Mouse (Mus musculus): Measurements from ENCODE around the gene Tbc1d13. TPM values are rescaled to one million over a fixed set of nuclear protein-coding genes. Genes with fewer than 3 reads are reported as not detected.

Gene Tbc1d13
- 9.7 and 10.9 TPM in 2 replicates for polyA plus RNA-seq (2015; fragmentation: Nextera tagmentation; extraction: Ambion mirVana)

DNA sequence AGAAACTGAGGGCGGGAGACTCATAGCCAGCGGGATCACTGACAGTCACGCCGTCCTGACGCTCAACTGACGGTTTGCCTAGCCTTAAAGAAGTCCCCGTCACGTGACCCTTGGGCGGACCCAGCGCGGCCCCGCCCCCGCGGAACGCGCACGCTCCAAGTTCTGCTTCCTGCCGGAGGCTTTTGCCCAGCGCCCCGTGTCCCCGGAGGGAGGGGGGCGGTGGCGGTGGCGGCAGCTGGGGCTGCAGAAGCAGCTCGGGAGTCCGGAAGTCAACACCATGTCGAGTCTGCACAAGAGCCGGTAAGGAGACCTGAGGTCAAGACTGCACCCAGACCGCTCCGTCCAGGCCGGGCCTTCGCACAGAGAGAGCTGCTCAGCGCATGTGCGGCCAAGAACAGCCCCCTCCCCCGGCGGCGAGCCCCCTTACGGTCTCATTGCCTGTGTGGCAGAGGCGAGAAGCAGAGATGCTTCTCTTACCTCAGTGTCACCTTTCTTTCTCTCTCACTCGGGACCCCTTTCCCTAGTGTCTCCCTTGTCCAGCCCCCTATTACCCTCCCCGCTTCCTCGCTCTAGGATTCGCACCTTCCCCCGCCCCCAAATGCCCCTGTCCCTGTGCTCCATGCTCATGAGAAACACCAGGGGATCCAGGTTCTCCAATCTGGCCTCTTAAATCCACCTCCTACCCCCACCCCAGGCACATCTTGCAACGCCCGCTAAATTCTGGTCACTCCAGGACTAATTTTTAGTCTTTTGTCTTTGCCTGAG lies at the start of gene Tbc1d13:
Gene Tbc1d13, plus strand, starts transcription at position 134 of the 765 bp plus-strand sequence.
- H3K27ac ChIP-seq (replicated peaks) = peak within 1 kb of the TSS; percentile 78
- H3K9me3 ChIP-seq = no peaks in the 10 kb centered on the region
- H3K36me3 ChIP-seq = peaks cover 16% of the 10 kb centered on the region
- H3K4me1 ChIP-seq = peaks cover 21% of the 10 kb centered on the region
- peak within 1 kb of the TSS; percentile 80 for H3K4me2 ChIP-seq (replicated peaks)
- peak within 1 kb of the TSS; percentile 82 for H3K9ac ChIP-seq (replicated peaks)
- peak; percentile 94 for ATAC-seq (replicated peaks)
- H3K27me3 ChIP-seq = no peaks in the 10 kb centered on the region
- under 1% methylated on average over 46 of the region's 46 CpGs for WGBS
- peak within 1 kb of the TSS; percentile 94 for H3K4me3 ChIP-seq

DNA sequence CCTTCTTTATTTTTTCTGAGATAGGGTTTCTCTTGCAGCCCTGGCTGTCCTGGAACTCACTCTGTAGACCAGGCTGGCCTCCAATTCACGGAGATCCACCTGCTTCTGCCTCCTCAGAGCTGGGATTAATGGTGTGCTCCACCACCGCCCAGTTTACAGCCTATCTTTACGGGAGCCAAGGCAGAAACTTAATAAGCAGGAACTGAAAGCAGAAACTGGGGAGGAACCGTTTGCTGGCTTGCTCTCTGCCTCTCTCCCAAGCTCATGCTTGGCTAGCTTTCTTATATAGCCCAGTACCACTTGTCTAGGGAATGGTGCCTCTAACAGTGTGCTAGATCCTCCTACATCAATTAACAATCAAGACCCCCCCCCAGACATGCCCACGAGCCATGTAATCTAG lies 49.4 kb upstream of the Tbc1d13 start:
- 56% methylated on average over 5 of the region's 5 CpGs for WGBS
- Histone ChIP-seq H3K9me3 (no peaks in the 10 kb centered on the region), H3K27me3 (no peaks in the 10 kb centered on the region), H3K27ac (replicated peaks) (no peak overlapping the region), H3K36me3 (no peaks in the 10 kb centered on the region), H3K4me1 (0 out of 2 replicates have a peak, but pooled peaks cover 4% of the 10 kb centered on the region), H3K9ac (replicated peaks) (no peak overlapping the region), H3K4me2 (replicated peaks) (peak overlapping the region; percentile 30), H3K4me3 (no peak overlapping the region)
- no peak for ATAC-seq (replicated peaks)

GRCm38 (mm10) chr2:30084632-30085031 lies 48.9 kb upstream of the Tbc1d13 start:
- peak; percentile 60; the same call in 1 of the 2 replicates for ATAC-seq (replicated peaks)
- 12% methylated on average over 12 of the region's 12 CpGs for WGBS
- Histone ChIP-seq H3K9ac (replicated peaks) (no peak overlapping the region), H3K9me3 (no peaks in the 10 kb centered on the region), H3K36me3 (no peaks in the 10 kb centered on the region), H3K4me1 (0 out of 2 replicates have a peak, but pooled peaks cover 4% of the 10 kb centered on the region), H3K4me3 (0 out of 2 replicates have a peak overlapping the region, but pooled peaks have one; percentile 13), H3K4me2 (replicated peaks) (peak overlapping the region; percentile 30), H3K27me3 (no peaks in the 10 kb centered on the region), H3K27ac (replicated peaks) (no peak overlapping the region)

- H3K36me3 ChIP-seq = peaks cover 5% of the 10 kb centered on the region; the same call in 1 of the 2 replicates
- H3K4me3 ChIP-seq = no peak overlapping the region
- no peak overlapping the region for H3K27ac ChIP-seq (replicated peaks)
- no peak overlapping the region for H3K9ac ChIP-seq (replicated peaks)
- 91% methylated on average over 4 of the region's 4 CpGs for WGBS
- no peaks in the 10 kb centered on the region for H3K9me3 ChIP-seq
- ATAC-seq (replicated peaks) = no peak
- no peaks in the 10 kb centered on the region for H3K27me3 ChIP-seq
- no peak overlapping the region for H3K4me2 ChIP-seq (replicated peaks)
- 0 out of 2 replicates have a peak, but pooled peaks cover 4% of the 10 kb centered on the region for H3K4me1 ChIP-seq
Observed at GRCm38 (mm10) chr2:30087310-30087709, 46.2 kb upstream of the Tbc1d13 start.

DNA sequence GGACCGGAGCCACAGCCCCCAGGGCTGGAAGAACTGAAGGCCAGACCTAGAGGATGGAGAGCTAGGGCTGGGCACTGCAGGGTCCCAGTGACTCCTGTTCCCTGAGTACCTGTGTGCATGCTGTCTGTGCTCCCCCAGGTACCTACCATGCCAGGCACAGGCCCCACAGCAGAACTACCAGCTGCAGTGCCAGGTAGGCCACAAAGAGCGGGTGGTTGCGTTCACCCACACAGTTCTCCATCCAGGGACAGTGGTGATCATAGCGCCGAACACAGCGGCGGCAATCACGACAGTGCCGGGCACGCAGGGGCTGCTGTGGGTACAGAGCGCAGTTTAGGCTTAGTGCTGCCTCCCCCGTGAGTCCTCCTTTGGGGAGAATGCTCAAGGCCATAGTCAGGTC lies 42.0 kb upstream of the Tbc1d13 start:
- Histone ChIP-seq H3K9me3 (no peaks in the 10 kb centered on the region), H3K4me2 (replicated peaks) (no peak overlapping the region), H3K9ac (replicated peaks) (no peak overlapping the region), H3K4me1 (peaks cover 22% of the 10 kb centered on the region), H3K27me3 (no peaks in the 10 kb centered on the region), H3K4me3 (no peak overlapping the region), H3K27ac (replicated peaks) (no peak overlapping the region), H3K36me3 (peaks cover 5% of the 10 kb centered on the region; the same call in 1 of the 2 replicates)
- no peak for ATAC-seq (replicated peaks)
- 93% methylated on average over 12 of the region's 12 CpGs for WGBS

DNA sequence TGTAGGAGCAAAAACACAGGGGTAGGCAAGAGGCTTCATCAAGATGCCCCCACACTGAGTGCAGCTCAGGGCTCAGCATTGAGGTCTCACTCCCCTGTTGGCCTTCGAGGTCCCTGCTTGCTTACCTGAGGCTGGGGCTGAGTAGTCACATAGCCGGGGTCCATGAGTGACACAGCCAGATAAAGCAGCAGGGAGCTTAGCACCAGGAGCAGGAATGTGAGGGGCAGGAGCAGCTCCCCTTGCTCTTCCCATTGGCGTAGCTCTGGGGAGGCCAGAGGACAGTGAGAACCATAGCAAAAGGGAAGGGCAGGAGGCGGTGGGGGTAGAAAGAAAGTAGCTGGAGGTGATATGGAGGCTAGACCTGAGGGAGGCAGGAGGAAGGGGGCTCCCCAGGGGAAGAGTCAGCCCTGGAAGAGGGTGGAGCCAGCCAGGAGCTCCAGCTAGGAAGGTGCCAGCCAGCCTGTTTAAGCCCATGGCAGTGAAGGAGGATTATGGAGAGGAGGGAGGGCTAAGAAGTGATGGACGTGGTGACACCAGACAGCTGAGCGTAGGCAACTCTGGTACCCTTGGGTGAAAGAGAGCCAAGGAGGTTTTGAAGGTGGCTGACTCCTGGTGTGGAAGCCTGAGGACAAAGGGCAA lies 41.1 kb upstream of the Tbc1d13 start:
- 58% methylated on average over 6 of the region's 6 CpGs for WGBS
- no peak overlapping the region for H3K27ac ChIP-seq (replicated peaks)

GRCm38 (mm10) chr2:30093471-30094207 lies 39.9 kb upstream of the Tbc1d13 start, which contains the start of gene Zdhhc12:
Gene Zdhhc12 (minus strand): TSS chr2:30093648.
- Histone ChIP-seq H3K4me2 (replicated peaks) (peak within 1 kb of the TSS; percentile 87), H3K9me3 (no peaks in the 10 kb centered on the region), H3K4me3 (peak within 1 kb of the TSS; percentile 66), H3K27ac (replicated peaks) (peak within 1 kb of the TSS; percentile 57), H3K9ac (replicated peaks) (peak within 1 kb of the TSS; percentile 59), H3K27me3 (no peaks in the 10 kb centered on the region), H3K4me1 (peaks cover 22% of the 10 kb centered on the region), H3K36me3 (peaks cover 16% of the 10 kb centered on the region; the same call in 1 of the 2 replicates)
- under 1% methylated on average over 50 of the region's 51 CpGs for WGBS
- ATAC-seq (replicated peaks) = peak; percentile 95

More for the DNA sequence above, 41.1 kb upstream of the Tbc1d13 start:
- ATAC-seq (replicated peaks) = no peak
- H3K4me2 ChIP-seq (replicated peaks) = peak overlapping the region; percentile 87; the same call in 1 of the 2 replicates
- H3K9me3 ChIP-seq = no peaks in the 10 kb centered on the region
- H3K4me1 ChIP-seq = peaks cover 22% of the 10 kb centered on the region
- no peak overlapping the region for H3K9ac ChIP-seq (replicated peaks)
- H3K27me3 ChIP-seq = no peaks in the 10 kb centered on the region
- peaks cover 6% of the 10 kb centered on the region; the same call in 1 of the 2 replicates for H3K36me3 ChIP-seq
- H3K4me3 ChIP-seq = peak overlapping the region; percentile 66

GRCm38 (mm10) chr2:30094208-30094588 lies 39.3 kb upstream of the Tbc1d13 start:
- Histone ChIP-seq H3K27me3 (no peaks in the 10 kb centered on the region), H3K9me3 (no peaks in the 10 kb centered on the region), H3K4me3 (peak overlapping the region; percentile 66), H3K27ac (replicated peaks) (peak overlapping the region; percentile 57), H3K36me3 (peaks cover 19% of the 10 kb centered on the region; the same call in 1 of the 2 replicates), H3K9ac (replicated peaks) (peak overlapping the region; percentile 59), H3K4me2 (replicated peaks) (peak overlapping the region; percentile 87), H3K4me1 (peaks cover 22% of the 10 kb centered on the region)
- peak; percentile 12; the same call in 1 of the 2 replicates for ATAC-seq (replicated peaks)
- WGBS = 2% methylated on average over 13 of the region's 13 CpGs

DNA sequence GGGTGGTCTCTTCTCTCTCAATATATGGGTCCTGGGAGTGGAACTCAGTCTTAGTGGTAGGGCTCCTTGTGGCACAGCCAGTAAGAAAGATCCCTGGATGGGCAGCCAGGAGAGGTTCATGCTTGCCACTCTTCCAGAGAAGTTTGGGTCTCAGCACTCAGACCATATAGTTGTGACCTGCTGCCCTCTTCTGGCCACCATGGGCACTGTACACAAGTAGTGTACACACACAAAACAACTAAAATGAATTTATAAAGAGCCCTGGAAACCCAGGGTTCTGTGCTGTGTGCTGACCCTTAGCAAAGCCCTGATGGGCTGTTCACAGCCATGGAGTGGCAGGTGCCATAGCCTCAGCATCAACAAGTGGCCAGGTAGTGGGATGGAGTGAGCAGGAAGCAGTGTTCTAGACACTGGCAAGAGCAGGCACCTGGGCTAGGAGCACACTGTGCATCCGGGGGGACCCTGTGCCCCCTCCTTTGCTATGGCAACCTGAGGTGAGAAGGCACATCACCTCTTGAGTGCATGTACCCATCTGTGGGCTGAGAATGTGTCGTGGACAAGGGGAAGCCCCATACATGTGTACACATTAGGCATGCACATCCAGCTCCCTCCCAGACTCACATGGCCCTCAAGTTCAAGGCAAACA lies 37.5 kb upstream of the Tbc1d13 start:
- no peaks in the 10 kb centered on the region for H3K9me3 ChIP-seq
- H3K27me3 ChIP-seq = no peaks in the 10 kb centered on the region
- WGBS = 76% methylated on average over 2 of the region's 2 CpGs
- H3K4me2 ChIP-seq (replicated peaks) = no peak overlapping the region
- H3K4me3 ChIP-seq = no peak overlapping the region
- H3K36me3 ChIP-seq = peaks cover 34% of the 10 kb centered on the region
- H3K27ac ChIP-seq (replicated peaks) = no peak overlapping the region
- no peak overlapping the region for H3K9ac ChIP-seq (replicated peaks)
- peaks cover 22% of the 10 kb centered on the region for H3K4me1 ChIP-seq
- ATAC-seq (replicated peaks) = no peak

- no peak for ATAC-seq (replicated peaks)
- Histone ChIP-seq H3K9me3 (no peaks in the 10 kb centered on the region), H3K9ac (replicated peaks) (no peak overlapping the region), H3K4me1 (no peaks in the 10 kb centered on the region), H3K27ac (replicated peaks) (no peak overlapping the region), H3K36me3 (peaks cover 63% of the 10 kb centered on the region), H3K27me3 (no peaks in the 10 kb centered on the region), H3K4me3 (no peak overlapping the region), H3K4me2 (replicated peaks) (no peak overlapping the region)
- WGBS = 75% methylated on average over 4 of the region's 4 CpGs
Observed at GRCm38 (mm10) chr2:30100214-30100613, 33.3 kb upstream of the Tbc1d13 start.

- Histone ChIP-seq H3K27me3 (no peaks in the 10 kb centered on the region), H3K4me2 (replicated peaks) (no peak overlapping the region), H3K9ac (replicated peaks) (no peak overlapping the region), H3K9me3 (no peaks in the 10 kb centered on the region), H3K27ac (replicated peaks) (no peak overlapping the region), H3K36me3 (peaks cover 87% of the 10 kb centered on the region), H3K4me3 (no peak overlapping the region), H3K4me1 (no peaks in the 10 kb centered on the region)
- ATAC-seq (replicated peaks) = no peak
Observed at GRCm38 (mm10) chr2:30106364-30106763, 27.2 kb upstream of the Tbc1d13 start.
